Mouse (Mus musculus) spleen, postnatal 14 days (tissue): Measurements from ENCODE around the gene E430018J23Rik.
"Not testable (repeated sequence)": the region's sequence is repeated elsewhere in the genome, so short reads cannot be mapped to it uniquely, and the experiment has no call there.

Experiments
- DNase-seq, 2 experiments: peaks; one replicate each; pipeline ENCODE4 v3.0.0; 2021 to 2022; ENCODE audit warnings: low spot score in 2 of 2

E430018J23Rik gene

DNA sequence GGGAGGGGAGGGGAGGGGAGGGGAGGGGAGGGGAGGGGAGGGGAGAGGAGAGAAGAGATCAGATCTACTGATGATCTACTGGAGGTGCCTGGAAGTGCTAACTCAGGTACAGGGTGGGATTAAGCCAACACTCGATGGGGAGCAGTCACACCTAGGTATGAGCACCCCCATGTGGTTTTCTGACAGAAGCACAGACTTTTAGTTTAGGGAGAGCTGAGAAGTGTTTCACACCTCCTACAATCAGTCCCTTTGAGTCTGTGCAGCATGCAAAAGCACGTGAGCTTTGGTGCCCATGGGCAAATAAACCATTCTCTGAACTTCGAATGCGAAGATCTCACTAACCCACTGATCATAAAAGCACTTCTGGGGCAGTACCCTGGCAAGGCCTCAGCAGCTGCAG is 51.1 kb downstream of the E430018J23Rik start:
- DNase-seq = no peak

- not testable (repeated sequence) for DNase-seq
Measured at GRCm38 (mm10) chr7:127341861-127342260, 51.6 kb downstream of the E430018J23Rik start.

GRCm38 (mm10) chr7:127341356-127341755 is 52.1 kb downstream of the E430018J23Rik start:
- DNase-seq = no peak
